Mouse (Mus musculus) midbrain, embryonic 14.5 days (tissue): ENCODE measurements at regions not wholly inside any gene's neighbourhood (a gene's known extent, or its start where the extent isn't known, plus 50 kb on each side); places are given as distances from the start of the nearest gene placed in this dataset.
A peak's percentile ranks its signal among the peaks of the same experiment; 100 is the strongest.

Experiments used
- ATAC-seq: fragments of 200-750 bp; cut with Nextera tagmentation; 2 replicates; pipeline ENCODE4 v1.8.0; 2017; ENCODE audit warnings: moderate number of reproducible peaks, moderate library complexity; ENCODE audit not compliant: low FRiP score, low TSS enrichment
- DNase-seq: peaks from one replicate; pipeline ENCODE4 v3.0.0-alpha.2; 2015
- H3K27ac ChIP-seq: fragments of 300-500 bp; sonication (generic); replicated peaks from 2 replicates; pipeline ENCODE4 v1.5.1; 2014; ENCODE audit warnings: mild to moderate bottlenecking, low read depth, low read length, moderate library complexity
- H3K27me3 ChIP-seq: fragments of 300-500 bp; sonication (generic); 2 replicates; pipeline ENCODE4 v1.6.1; 2014; ENCODE audit warnings: low read length, control low read depth, mixed read lengths; ENCODE audit not compliant: control insufficient read depth, insufficient read depth
- H3K36me3 ChIP-seq: fragments of 300-500 bp; sonication (generic); 2 replicates; pipeline ENCODE4 v1.6.1; 2014; ENCODE audit warnings: low read length, control low read depth; ENCODE audit not compliant: control insufficient read depth, insufficient read depth
- H3K4me1 ChIP-seq: fragments of 300-500 bp; sonication (generic); 2 replicates; pipeline ENCODE4 v1.6.1; 2014; ENCODE audit warnings: mild to moderate bottlenecking, antibody characterized with exemption, low read length, control low read depth; ENCODE audit not compliant: control insufficient read depth, insufficient read depth
- H3K4me2 ChIP-seq: fragments of 300-500 bp; sonication (generic); 2 replicates; pipeline ENCODE4 v1.6.1; 2014; ENCODE audit warnings: mild to moderate bottlenecking, low read length, moderate library complexity
- H3K4me3 ChIP-seq: fragments of 300-500 bp; sonication (generic); replicated peaks from 2 replicates; pipeline ENCODE4 v1.5.1; 2014; ENCODE audit warnings: low read depth, low read length
- H3K9ac ChIP-seq: fragments of 300-500 bp; sonication (generic); replicated peaks from 2 replicates; pipeline ENCODE4 v1.6.1; 2014; ENCODE audit warnings: mild to moderate bottlenecking, low read length, moderate library complexity
- H3K9me3 ChIP-seq: fragments of 300-500 bp; sonication (generic); 2 replicates; pipeline ENCODE4 v1.6.1; 2016; ENCODE audit warnings: low read length, control low read depth, mixed read lengths; ENCODE audit not compliant: control insufficient read depth
- WGBS: fragments of 180-500 bp; shearing (Covaris S2); extraction: QIAGEN DNeasy Blood & Tissue Kit; methylation state at CpG from one replicate; pipeline ENCODE4 v1.1.7; 2014; 5-methylcytosine and 5-hydroxymethylcytosine counted together

DNA sequence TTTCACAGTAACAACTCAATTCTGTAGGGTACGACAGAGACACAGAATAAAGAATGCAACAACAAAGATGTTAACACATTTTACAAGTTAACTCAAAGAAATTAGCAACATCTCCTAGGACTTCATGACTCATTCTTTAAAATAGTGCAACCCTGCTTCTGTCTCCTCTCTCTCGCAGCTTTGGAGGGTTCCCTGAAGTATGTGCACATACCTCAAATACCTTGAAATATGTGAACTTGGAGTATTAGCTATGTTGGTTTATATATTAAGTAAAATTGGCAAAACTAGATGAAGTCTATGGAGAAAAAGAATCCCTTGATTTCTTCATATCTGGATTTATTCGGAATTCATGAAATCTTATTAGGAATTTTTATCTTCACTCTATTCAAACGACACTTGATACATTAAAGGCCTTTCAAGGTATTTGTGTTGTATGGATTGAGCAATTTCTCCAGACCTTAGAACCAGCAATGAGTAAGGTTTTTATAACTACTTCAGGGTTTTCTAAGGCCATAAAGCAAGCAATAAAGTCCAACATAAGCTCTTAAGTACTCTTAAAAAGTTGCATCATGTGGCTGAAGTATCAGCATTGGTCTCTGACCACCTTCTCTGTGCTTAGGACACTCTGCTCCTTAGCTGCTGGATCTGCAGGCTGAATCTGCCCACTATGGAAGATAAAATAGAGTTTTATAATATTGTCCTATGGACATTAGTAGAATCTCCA lies 82.8 kb upstream of the Robo1 start:
- H3K4me3 ChIP-seq = no peak overlapping the region
- H3K27me3 ChIP-seq = no peaks in the 10 kb centered on the region
- peaks cover 13% of the 10 kb centered on the region; the same call in 1 of the 2 replicates for H3K4me1 ChIP-seq
- no peak overlapping the region for H3K27ac ChIP-seq
- DNase-seq (no peak), ATAC-seq (no peak)
- no peaks in the 10 kb centered on the region for H3K9me3 ChIP-seq
- WGBS = 83% methylated on average over 4 of the region's 4 CpGs
- no peak overlapping the region for H3K4me2 ChIP-seq
- no peaks in the 10 kb centered on the region for H3K36me3 ChIP-seq
- no peak overlapping the region for H3K9ac ChIP-seq

DNA sequence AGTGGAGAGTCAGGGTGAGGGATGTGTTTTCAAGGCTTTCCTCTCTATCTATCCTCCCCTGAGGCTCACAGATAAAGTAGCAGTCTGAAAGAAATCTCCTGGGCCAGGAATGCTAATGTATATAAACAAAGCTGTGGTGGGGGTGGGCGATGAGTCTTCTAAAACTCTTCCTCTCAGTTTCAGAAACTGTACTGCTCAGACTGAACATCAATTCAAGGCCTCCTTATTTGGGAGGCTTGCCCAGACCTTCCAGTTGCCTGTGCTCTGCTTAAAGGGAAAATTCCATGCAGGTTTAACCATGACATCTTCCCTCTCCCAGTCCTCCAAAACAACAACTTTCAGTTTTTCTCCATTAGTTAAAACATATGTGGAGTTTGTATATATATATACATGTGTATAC lies 73.7 kb upstream of the Robo1 start:
- H3K4me3 ChIP-seq = no peak overlapping the region
- ATAC-seq = no peak
- no peaks in the 10 kb centered on the region for H3K27me3 ChIP-seq
- no peaks in the 10 kb centered on the region for H3K36me3 ChIP-seq
- WGBS = 64% methylated on average over 1 of the region's 1 CpGs
- DNase-seq = no peak
- H3K9me3 ChIP-seq = no peaks in the 10 kb centered on the region
- H3K4me1 ChIP-seq = peaks cover 3% of the 10 kb centered on the region; the same call in 1 of the 2 replicates
- no peak overlapping the region for H3K27ac ChIP-seq
- H3K9ac ChIP-seq = no peak overlapping the region
- H3K4me2 ChIP-seq = no peak overlapping the region

GRCm38 (mm10) chr16:72239631-72240030 lies 68.5 kb upstream of the Robo1 start:
- H3K4me3 ChIP-seq = no peak overlapping the region
- no peak overlapping the region for H3K9ac ChIP-seq
- ATAC-seq = no peak
- no peaks in the 10 kb centered on the region for H3K36me3 ChIP-seq
- WGBS = 74% methylated on average over 7 of the region's 7 CpGs
- H3K4me2 ChIP-seq = no peak overlapping the region
- H3K27ac ChIP-seq = no peak overlapping the region
- H3K27me3 ChIP-seq = no peaks in the 10 kb centered on the region
- no peaks in the 10 kb centered on the region for H3K4me1 ChIP-seq
- no peak for DNase-seq
- no peaks in the 10 kb centered on the region for H3K9me3 ChIP-seq

DNA sequence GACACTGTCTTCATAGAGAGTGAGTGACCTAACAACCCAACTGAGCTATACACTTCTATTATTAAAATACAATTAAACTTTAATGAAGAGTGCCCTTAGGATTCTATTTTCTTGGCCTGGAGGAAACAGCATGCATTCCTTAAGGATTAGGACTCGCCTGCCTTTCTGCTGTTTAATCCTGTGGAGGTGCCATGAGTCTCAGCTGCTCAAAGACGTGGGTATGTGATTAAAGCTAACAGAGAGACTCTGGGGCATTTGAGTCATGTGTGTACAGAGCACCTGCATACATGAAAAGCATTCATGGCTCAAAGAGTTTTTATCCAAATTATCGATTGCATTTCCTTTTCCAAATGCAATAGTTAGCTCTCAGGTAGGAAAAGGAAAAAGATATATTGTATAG lies 51.7 kb upstream of the Robo1 start:
- Histone ChIP-seq H3K27ac (no peak overlapping the region), H3K4me3 (no peak overlapping the region), H3K4me1 (no peaks in the 10 kb centered on the region), H3K4me2 (no peak overlapping the region), H3K36me3 (no peaks in the 10 kb centered on the region), H3K9me3 (no peaks in the 10 kb centered on the region), H3K27me3 (no peaks in the 10 kb centered on the region), H3K9ac (no peak overlapping the region)
- DNase-seq (no peak), ATAC-seq (peak; percentile 24; the same call in 1 of the 2 replicates)
- WGBS = 23% methylated on average over 3 of the region's 3 CpGs
